Mouse (Mus musculus) brain, embryonic 18.5 days (tissue): ENCODE results near the gene Slc1a1.

Experiments used
- DNase-seq: peaks from one replicate; pipeline ENCODE4 v3.0.0-alpha.2; 2012; ENCODE audit warnings: low read depth, low spot score

The Slc1a1 gene

GRCm38 (mm10) chr19:28852001-28852400 lies 17.2 kb downstream of the Slc1a1 start:
- no peak for DNase-seq

- no peak for DNase-seq
These were observed 20.0 kb downstream of the Slc1a1 start for GRCm38 (mm10) chr19:28854831-28855230.

DNA sequence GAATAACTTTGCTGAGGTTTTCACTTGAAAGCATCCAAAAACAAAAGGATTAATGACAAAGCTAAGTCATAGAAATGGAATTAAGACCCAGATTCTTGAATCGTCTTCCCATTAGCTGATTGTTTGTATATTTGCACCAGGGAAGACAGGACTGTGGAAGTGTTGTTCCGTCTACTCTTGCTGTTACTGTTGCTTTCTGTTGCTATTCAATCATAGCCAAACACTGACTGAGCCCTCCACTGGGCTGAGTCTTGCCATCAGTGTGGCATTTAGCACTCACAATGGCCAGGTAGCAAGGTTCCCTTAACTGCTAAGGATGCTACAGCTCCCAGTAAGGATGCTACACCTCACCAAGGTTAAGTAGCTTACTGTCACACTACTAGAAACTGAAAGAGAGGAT lies 25.4 kb downstream of the Slc1a1 start:
- DNase-seq = no peak

DNA sequence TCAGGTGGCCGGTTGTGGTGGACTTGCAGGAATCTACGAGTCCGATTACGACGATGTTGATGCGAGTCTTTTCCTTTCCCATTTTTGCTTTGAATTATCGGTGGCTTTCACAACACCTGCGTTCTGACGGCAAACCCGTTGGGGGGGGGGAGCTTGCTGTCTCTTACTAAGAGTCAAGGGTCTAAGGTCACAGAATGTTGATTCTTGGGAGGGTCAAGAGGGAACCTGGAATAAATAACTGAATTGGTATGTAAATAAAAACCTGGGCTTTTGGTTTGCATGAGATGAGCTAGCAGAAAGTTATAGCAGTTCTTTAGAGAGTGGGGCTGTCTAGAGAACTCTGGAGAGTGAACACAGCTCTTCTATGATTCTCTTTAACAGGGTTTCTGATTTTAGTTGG lies 28.8 kb downstream of the Slc1a1 start:
- DNase-seq = no peak

- peak; percentile 36 for DNase-seq
These were observed 30.1 kb downstream of the Slc1a1 start for GRCm38 (mm10) chr19:28864981-28865380.

- no peak for DNase-seq
These were observed 30.7 kb downstream of the Slc1a1 start for GRCm38 (mm10) chr19:28865501-28865900.

DNA sequence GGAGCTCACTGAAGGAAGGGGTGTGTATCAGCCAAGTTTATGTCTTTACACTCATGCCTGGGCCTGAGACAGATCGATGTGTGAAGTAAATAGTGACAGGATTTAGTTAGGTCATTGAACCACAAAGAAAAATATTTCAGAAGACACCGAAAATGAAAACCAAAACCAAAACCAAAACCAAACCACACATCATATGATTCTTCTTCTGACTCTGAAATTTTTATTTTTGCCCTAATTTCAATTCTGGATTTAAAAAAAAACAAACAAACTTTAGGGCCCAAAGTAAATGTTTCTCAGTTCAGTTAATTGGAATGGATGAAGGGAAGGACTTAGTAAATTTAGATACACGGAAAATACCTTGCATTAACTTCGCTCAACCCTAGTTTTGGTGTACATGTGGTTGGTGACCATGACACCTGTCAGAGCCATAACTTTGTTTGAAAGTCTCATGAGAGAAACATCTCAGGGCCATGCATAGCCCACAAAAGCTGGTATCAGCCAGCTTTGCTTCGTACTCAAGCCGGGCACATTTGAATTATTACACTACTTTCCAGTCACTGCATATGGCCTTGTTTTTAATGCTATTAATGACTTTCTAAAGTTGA lies 34.5 kb downstream of the Slc1a1 start:
- DNase-seq = no peak

- no peak for DNase-seq
These were observed 35.5 kb downstream of the Slc1a1 start for GRCm38 (mm10) chr19:28870351-28870750.

- no peak for DNase-seq
These were observed 44.6 kb downstream of the Slc1a1 start for GRCm38 (mm10) chr19:28879476-28879875.

DNA sequence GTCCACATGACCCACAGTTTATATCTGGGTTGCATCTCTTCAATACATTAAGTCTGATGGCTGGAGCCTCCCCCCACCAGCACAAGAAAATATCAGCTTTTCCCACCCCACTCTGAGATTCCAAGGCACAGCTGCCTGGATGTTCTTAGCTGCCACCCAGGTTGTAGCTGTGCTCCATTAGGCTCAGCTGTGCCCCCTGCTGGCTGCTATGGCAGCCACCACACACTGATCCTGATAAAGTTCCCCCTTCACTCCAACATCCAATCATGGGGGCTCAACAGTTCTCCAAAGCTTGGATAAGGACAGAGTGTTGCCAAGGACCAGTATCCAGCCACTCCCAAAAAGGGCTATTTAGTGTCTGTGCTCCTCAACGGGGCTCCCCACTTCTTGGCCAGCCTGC lies 48.3 kb downstream of the Slc1a1 start:
- no peak for DNase-seq

DNA sequence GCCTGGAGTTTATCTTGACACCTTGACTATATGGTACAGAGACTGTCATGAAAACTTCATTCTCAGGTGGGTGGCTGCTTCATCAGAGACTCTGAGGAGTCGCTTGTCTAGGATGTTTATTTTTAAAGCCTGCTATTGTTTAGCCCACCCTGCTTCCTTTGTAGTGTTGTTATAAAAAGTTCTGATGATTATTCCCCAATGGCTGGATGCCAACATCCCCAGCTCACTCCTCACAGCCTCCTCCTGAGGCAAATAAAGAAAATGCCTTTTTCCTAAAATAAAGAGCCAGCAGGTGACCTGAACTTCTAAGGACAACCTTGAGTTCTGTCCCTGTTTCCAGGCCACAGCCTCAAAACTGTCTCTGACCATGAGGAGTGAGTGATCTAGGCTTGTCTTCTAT lies 53.6 kb downstream of the Slc1a1 start:
- DNase-seq = no peak

DNA sequence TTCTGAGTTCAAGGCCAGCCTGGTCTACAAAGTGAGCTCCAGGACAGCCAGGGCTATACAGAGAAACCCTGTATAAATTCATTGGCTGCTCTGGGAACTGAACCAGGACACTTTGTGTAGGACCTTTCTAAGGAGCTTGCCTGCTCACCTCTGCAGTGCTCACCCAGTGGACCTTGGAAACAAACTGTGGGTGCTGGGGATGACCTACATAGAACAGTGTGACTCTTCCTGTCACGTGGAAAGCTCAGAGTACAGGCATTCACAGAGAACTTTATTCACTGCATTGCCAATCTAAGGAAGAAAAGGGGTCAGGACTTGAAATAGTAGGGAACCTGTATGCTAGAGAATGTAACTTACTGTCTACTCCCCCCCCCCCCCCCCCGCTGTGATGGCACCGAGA lies 54.4 kb downstream of the Slc1a1 start:
- DNase-seq = no peak

DNA sequence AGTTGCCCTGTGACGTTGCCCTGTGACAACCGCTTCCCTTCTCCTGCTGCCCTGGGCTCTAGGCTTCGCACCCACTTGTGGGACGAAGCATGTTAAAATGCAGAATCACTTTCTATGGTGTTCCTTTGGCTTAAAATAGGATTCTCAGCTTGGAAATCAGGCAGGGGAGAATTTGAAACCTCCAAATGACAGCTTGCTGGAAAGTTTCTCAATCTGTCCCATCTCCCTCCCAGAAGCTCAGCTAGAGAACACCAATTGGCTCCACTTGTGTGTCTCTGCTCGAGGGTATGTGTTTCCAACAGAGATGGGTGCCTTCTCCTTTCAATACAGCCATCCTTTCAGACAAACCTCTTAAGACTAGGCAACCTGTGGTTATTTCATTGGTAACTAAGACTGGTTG lies 56.4 kb downstream of the Slc1a1 start:
- no peak for DNase-seq

GRCm38 (mm10) chr19:28891864-28892263 lies 57.0 kb downstream of the Slc1a1 start:
- no peak for DNase-seq

DNA sequence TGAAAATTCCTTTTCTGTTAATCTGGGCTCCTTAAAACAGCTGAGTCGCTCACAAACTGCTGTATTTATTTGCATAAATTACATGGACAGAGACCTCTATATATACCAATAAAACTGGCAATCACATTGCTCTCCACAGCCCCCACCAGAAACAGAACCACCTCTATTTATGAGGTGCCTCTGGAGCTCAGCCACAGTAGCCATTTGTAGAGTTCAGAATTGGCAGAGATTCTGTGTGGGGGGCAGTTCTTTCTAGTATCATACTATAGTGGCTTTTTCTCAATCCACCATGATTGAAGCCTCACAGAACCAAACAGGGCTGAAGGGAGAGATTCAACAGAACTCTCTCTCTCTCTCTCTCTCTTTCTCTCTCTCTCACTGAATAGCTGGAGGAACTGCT lies 61.8 kb downstream of the Slc1a1 start:
- no peak for DNase-seq

- DNase-seq = no peak
These were observed 62.6 kb downstream of the Slc1a1 start for GRCm38 (mm10) chr19:28897497-28897896.

GRCm38 (mm10) chr19:28900771-28901170 lies 65.9 kb downstream of the Slc1a1 start:
- DNase-seq = no peak

- no peak for DNase-seq
These were observed 67.3 kb downstream of the Slc1a1 start for GRCm38 (mm10) chr19:28902111-28902510.

DNA sequence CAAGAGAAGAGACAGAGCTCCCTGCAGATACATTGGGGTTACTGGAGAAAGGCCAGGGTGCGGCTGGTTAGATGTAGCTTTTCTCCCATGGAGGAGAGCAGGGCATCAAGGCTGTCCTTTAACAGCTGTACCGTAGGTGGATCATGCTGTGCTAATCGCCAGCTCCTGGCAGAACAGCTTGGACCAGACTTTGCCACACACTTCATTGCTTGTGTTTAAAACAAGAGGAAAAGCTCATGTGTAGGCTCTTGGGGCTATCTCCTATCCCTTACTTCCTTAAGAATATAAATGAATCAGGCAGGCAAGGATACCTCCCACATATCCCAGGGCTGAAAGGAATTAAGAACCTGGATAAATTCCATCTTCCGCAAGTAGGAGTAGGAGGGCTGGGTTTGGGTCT lies 68.0 kb downstream of the Slc1a1 start:
- no peak for DNase-seq

DNA sequence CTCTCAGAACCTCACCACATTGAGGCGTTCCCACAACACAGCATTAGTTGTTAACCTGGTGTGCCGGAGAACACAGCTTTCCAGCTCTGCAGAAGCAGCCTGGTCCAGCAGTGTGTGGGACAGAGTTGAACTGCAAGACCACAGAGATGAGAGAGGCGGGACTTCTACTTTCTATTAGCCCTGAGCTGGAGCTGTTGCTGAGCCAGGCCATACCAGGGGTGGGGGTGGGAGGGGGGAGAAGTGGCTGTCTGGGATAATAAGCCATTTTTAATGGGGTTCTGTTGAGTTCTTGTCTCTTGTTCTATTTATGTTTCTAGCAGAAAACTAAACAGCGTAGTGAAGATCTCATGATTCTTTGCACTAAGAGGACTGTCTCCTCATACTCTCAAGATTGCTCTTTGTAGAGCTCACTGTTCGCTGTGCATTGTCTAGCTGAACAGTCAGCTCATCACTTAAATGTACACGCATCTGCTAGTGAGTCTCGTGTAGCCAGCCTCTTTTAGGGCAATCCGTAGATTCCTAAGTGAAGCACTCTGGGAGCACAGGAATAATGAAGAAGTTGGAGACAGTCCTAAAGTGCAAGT lies 68.8 kb downstream of the Slc1a1 start:
- DNase-seq = no peak

GRCm38 (mm10) chr19:28908186-28908585 lies 73.3 kb downstream of the Slc1a1 start:
- no peak for DNase-seq

DNA sequence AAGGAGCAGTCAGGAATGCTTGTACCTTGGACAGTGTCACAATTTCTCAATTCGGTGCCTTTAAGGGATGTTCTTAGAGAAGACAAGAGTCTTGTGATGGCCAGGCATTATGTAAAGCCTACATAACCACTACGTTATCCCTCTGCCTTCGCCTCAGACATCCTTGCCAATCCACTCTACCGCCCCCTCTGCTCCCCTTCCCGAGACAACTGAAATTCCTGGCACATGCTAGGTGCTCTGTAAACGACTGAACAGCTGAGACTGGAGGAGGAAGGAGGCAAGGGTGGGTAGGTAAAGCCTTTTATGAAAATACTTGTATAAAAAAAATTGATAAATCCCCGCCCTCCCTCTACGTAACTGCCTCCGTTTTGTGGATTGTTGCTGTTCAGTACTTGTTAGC lies 73.8 kb downstream of the Slc1a1 start:
- no peak for DNase-seq

- no peak for DNase-seq
These were observed 79.7 kb downstream of the Slc1a1 start for GRCm38 (mm10) chr19:28914598-28914997.
